Mouse (Mus musculus) cortical plate, adult 2 months (tissue): Measurements from ENCODE around the gene Ascc1.

Source experiments
- CTCF ChIP-seq: fragments of 200-500 bp; IDR thresholded peaks from 2 replicates; pipeline ENCODE4 v1.5.1; 2011; ENCODE audit warnings: mild to moderate bottlenecking, control low read depth, low read length; ENCODE audit not compliant: insufficient read depth; ENCODE audit errors: extremely low read depth
- POLR2A ChIP-seq: fragments of 200-500 bp; IDR thresholded peaks from 2 replicates; pipeline ENCODE4 v1.6.1; 2011; ENCODE audit warnings: mild to moderate bottlenecking, low read length, control low read depth; ENCODE audit not compliant: insufficient read depth; ENCODE audit errors: extremely low read depth

DNA sequence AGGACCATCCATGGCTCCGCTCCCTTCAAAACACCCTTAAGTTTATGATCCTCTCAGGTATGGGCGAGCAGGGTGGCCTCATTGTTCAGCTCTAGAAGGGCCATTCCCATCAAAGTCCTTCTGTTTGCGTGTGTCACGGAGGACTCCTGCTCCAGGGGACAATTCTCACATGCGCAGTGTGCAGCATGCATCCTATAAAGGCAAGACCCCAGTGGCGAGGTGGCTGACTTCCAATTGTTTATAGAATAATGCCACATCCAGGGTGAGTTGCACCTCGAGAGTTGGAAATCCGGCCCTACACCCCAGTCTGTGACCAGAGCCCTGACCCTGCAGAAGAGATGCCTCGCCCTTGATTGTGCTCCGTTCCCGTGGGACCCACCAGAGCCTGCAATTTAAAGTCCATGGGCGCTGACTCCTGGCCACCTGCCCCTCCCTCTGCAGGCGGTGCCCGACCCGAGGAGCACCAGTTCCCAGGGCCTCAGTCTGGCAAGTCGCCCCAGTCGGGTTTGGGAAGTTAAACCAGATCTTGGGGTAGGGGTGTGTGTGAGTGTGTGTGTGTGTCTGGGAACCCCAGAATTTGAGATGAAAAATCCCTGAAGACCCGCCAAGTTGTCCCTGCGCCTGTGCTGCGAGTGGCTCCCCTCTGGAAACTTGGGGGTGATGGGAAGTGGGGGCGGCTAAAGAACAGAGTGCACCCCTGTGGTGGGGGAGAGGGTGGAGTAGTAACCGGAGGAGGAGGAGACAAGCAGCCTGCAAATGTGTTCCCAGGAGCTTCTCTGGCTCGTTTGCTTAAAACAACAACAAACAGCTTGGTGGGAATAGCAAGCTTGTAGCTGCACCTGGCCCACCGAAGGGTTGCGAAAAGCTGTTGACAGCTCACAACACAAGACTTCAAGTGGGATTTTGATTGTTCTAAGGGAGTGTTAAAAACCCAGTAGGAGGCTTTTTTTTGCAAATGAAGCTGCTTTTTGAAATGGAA is 45.1 kb upstream of the Ascc1 start:
- TF ChIP-seq CTCF (no peak), POLR2A (no peak)
